Mouse (Mus musculus): Measurements from ENCODE around the gene Fam126b.
A peak's percentile ranks its signal among the peaks of the same experiment; 100 is the strongest.

- peak in 1 of 3 experiments; percentile 57 for TF ChIP-seq MYOG (IDR thresholded peaks at IDR 0.05; ENCODE audit: control insufficient read depth in 1 of 3, insufficient read depth in 1 of 3, insufficient read length in 2 of 3, low read depth in 2 of 3)
- peak; percentile 81 for TF ChIP-seq POLR2A (IDR thresholded peaks at IDR 0.05; ENCODE audit: insufficient read length, low read depth)
- TF ChIP-seq E2F4 (IDR thresholded peaks at IDR 0.05; ENCODE audit: insufficient read depth), result no peak
- no peak for TF ChIP-seq MAX (IDR thresholded peaks at IDR 0.05; ENCODE audit: low read depth)
- peak; percentile 44 for TF ChIP-seq USF1 (IDR thresholded peaks at IDR 0.05; ENCODE audit: low read depth)
- no peak for TF ChIP-seq TCF12 (IDR thresholded peaks at IDR 0.05; ENCODE audit: insufficient read depth, poor library complexity, severe bottlenecking)
- TF ChIP-seq MYOD1 (IDR thresholded peaks at IDR 0.05; ENCODE audit: control insufficient read depth in 1 of 3, insufficient read length in 2 of 3, low read depth in 2 of 3), result peak in 1 of 3 experiments; percentile 41
- no peak for TF ChIP-seq REST (IDR thresholded peaks at IDR 0.05; ENCODE audit: insufficient read depth, insufficient read length)
- no peak for TF ChIP-seq TCF3 (IDR thresholded peaks at IDR 0.05; ENCODE audit: insufficient read length, low read depth)
- peak; percentile 21 for TF ChIP-seq SRF (IDR thresholded peaks at IDR 0.05; ENCODE audit: control insufficient read depth, insufficient read length, low read depth)
- peak; percentile 76 for TF ChIP-seq POLR2AphosphoS2 (IDR thresholded peaks at IDR 0.05; ENCODE audit: insufficient read length, low read depth)
- TF ChIP-seq CEBPB (IDR thresholded peaks at IDR 0.05; ENCODE audit: insufficient read depth, poor library complexity, severe bottlenecking), result no peak
These were observed at the start of gene Fam126b, which contains the start of gene Ndufb3 for GRCm38 (mm10) chr1:58586171-58586997.

All from myocyte (in vitro differentiated cells).